Mouse (Mus musculus) neural tube, embryonic 11.5 days (tissue): Measurements from ENCODE around the gene Syt15. TPM values are rescaled to one million over a fixed set of nuclear protein-coding genes. Genes with fewer than 3 reads are reported as not detected.

Source experiments
- ATAC-seq: fragments of 200-750 bp; cut with Nextera tagmentation; 2 replicates; pipeline ENCODE4 v1.8.0; 2017; ENCODE audit warnings: moderate number of reproducible peaks, mild to moderate bottlenecking, moderate TSS enrichment, moderate library complexity; ENCODE audit not compliant: insufficient read depth, low FRiP score, low TSS enrichment
- DNase-seq: peaks from one replicate; pipeline ENCODE4 v3.0.0-alpha.2; 2015; ENCODE audit warnings: low spot score
- H3K27ac ChIP-seq: fragments of 300-500 bp; sonication (generic); 2 replicates; pipeline ENCODE4 v1.5.1; 2014; ENCODE audit warnings: low read depth, mild to moderate bottlenecking, low read length
- H3K27me3 ChIP-seq: fragments of 300-500 bp; sonication (generic); 2 replicates; pipeline ENCODE4 v1.6.1; 2014; ENCODE audit warnings: mild to moderate bottlenecking, low read length, mixed read lengths; ENCODE audit not compliant: control insufficient read depth, insufficient read depth
- H3K36me3 ChIP-seq: fragments of 300-500 bp; sonication (generic); 2 replicates; pipeline ENCODE4 v1.6.1; 2014; ENCODE audit warnings: mild to moderate bottlenecking, low read length, moderate library complexity, mixed read lengths; ENCODE audit not compliant: control insufficient read depth, insufficient read depth
- H3K4me1 ChIP-seq: fragments of 300-500 bp; sonication (generic); 2 replicates; pipeline ENCODE4 v1.6.1; 2014; ENCODE audit warnings: low read length, mixed read lengths; ENCODE audit not compliant: control insufficient read depth, insufficient read depth
- H3K4me2 ChIP-seq: fragments of 300-500 bp; sonication (generic); 2 replicates; pipeline ENCODE4 v1.6.1; 2014; ENCODE audit warnings: low read depth, mild to moderate bottlenecking, moderate library complexity
- H3K4me3 ChIP-seq: fragments of 300-500 bp; sonication (generic); 2 replicates; pipeline ENCODE4 v1.5.1; 2014; ENCODE audit warnings: low read depth, low read length
- H3K9ac ChIP-seq: fragments of 300-500 bp; sonication (generic); 2 replicates; pipeline ENCODE4 v1.6.1; 2014; ENCODE audit warnings: mild to moderate bottlenecking, low read length
- H3K9me3 ChIP-seq: fragments of 300-500 bp; sonication (generic); 2 replicates; pipeline ENCODE4 v1.6.1; 2016; ENCODE audit warnings: low read length; ENCODE audit not compliant: control insufficient read depth
- WGBS: fragments of 180-500 bp; shearing (Covaris S2); extraction: QIAGEN DNeasy Blood & Tissue Kit; methylation state at CpG from one replicate; pipeline ENCODE4 v1.1.7; 2014; 5-methylcytosine and 5-hydroxymethylcytosine counted together
- polyA plus RNA-seq: library from polyadenylated mRNA; unstranded; fragments of >200 nt; fragmentation: Nextera tagmentation; extraction: Ambion mirVana; gene quantifications from 2 replicates; pipeline ENCODE4 v1.2.1, GENCODE M21; 2014

The Syt15 gene
- polyA plus RNA-seq, 1 experiment from 2014 or later, result 0.12 TPM

DNA sequence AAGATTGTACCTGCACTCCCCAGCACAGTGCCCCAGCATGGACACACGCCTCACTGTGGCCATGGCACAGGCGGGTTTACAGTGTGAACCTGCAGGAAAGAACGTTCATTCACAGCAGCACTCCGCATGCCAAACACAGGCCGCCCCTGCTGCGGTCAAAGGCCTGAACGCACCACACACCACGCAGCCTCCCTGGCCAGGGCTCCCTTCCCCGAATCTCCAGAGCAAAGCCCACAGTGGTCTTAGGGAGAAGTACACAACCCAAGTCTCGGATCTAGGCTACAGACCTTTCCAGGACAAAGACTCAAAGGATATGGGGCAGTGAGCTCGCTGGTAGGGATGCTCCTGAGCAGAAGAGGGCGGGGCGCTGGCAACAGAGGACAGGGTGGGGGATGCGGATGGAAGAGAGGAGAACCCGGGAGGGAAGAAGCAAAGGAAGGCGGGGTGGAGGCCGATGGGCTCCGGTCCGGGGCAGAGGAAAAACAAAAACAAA lies 18.6 kb upstream of the Syt15 start:
- Histone ChIP-seq H3K27me3 (0 out of 2 replicates have a peak, but pooled peaks cover 2% of the 10 kb centered on the region), H3K4me3 (peak overlapping the region; percentile 70), H3K36me3 (no peaks in the 10 kb centered on the region), H3K4me1 (no peaks in the 10 kb centered on the region), H3K9ac (peak overlapping the region; percentile 67), H3K27ac (no peak overlapping the region), H3K9me3 (no peaks in the 10 kb centered on the region), H3K4me2 (peak overlapping the region; percentile 96)
- WGBS, result 2% methylated on average over 19 of the region's 19 CpGs
- DNase-seq (peak; percentile 36), ATAC-seq (peak; percentile 84)

DNA sequence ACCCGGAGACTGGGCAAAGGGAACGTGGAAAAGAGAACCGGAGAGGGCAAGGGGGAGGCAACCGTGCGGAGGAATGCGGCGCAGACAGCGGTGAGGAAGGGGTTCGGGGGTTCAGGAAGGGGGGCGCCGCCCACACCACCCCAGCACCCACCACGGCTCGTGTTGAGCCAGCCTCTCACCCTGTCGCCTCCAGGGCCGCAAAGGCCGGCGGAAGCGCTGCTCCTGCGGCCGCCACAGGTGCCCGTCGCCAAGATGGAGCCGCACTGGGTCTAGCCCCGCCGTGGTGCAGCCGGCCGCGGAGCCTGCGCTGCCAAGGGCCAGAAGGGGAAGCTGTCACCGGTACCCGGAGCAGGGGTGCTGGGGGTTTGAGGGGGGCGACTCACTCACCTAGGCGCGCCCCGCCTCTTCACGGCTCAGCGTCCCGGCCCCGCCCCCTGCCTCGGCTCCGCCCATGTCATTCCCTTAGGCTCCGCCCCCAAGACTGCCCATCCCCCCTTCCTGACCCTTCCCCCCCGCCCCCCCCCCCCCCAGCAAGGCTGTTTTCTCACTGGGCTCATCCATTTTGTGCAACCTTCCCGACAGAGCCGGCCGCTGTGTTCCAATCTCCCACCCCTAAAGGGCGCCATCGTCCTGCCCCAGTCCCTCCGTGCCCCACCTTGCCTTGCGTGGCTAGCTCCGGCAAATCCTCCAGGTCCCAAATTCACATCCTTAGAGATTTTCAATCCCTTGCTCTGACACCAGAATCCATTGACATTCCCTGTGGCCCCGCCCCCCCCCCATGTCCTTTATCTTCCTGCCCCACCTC lies 18.0 kb upstream of the Syt15 start, which contains the start of gene Gprin2:
TSS of gene Gprin2 (minus strand) at position 423 of the 805 bp plus-strand sequence.
- H3K4me1 ChIP-seq, result no peaks in the 10 kb centered on the region
- H3K27ac ChIP-seq, result 0 out of 2 replicates have a peak within 1 kb of the TSS, but pooled peaks have one; percentile 44
- H3K9me3 ChIP-seq, result no peaks in the 10 kb centered on the region
- H3K36me3 ChIP-seq, result no peaks in the 10 kb centered on the region
- H3K4me3 ChIP-seq, result peak within 1 kb of the TSS; percentile 70
- 0 out of 2 replicates have a peak, but pooled peaks cover 2% of the 10 kb centered on the region for H3K27me3 ChIP-seq
- DNase-seq (peak; percentile 46), ATAC-seq (peak; percentile 73)
- 3% methylated on average over 34 of the region's 52 CpGs for WGBS
- peak within 1 kb of the TSS; percentile 96 for H3K4me2 ChIP-seq
- peak within 1 kb of the TSS; percentile 67 for H3K9ac ChIP-seq

DNA sequence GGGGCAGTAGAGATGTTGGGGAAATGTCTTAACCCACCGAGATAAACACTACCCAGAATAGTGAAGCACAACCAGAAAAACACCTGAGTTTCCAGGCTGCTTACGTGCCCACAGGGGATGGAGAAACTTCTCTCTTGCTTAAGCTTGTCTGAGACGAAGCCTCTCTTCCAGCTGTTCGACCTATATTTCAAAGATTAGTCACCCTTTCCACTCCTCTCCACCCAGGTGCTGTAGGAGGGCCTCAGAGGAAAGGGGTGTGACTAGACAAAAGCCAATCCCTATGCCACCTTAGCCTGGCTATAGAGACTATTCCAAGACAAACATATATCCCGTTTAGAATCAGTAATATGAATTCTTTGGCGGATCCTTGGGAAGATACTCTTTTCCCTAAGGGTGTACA lies 11.4 kb upstream of the Syt15 start:
- H3K9ac ChIP-seq, result no peak overlapping the region
- H3K27ac ChIP-seq, result no peak overlapping the region
- no peaks in the 10 kb centered on the region for H3K36me3 ChIP-seq
- no peak overlapping the region for H3K4me3 ChIP-seq
- no peak for DNase-seq
- ATAC-seq, result no peak
- no peaks in the 10 kb centered on the region for H3K27me3 ChIP-seq
- no peak overlapping the region for H3K4me2 ChIP-seq
- H3K4me1 ChIP-seq, result no peaks in the 10 kb centered on the region
- WGBS, result 76% methylated on average over 6 of the region's 6 CpGs
- H3K9me3 ChIP-seq, result no peaks in the 10 kb centered on the region

DNA sequence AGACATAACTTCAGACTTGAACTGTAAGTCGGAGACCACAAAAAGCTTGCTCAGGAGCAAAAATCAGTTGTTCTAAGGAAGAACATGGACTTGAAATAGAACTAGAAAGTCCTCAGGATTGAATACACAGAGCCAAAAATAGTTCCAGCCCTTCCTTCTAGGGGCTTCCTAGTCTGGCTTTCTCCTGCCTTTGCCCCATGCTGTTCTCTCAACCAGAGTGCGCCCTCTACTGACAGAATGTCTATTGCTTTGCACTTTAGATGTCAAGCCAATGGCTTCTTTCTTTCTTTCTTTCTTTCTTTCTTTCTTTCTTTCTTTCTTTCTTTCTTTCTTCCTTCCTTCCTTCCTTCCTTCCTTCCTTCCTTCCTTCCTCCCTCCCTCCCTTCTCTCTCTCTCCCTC lies 10.7 kb upstream of the Syt15 start:
- Histone ChIP-seq H3K4me1 (no peaks in the 10 kb centered on the region), H3K9me3 (no peaks in the 10 kb centered on the region), H3K27ac (no peak overlapping the region), H3K4me3 (no peak overlapping the region), H3K4me2 (no peak overlapping the region), H3K36me3 (no peaks in the 10 kb centered on the region), H3K9ac (no peak overlapping the region), H3K27me3 (no peaks in the 10 kb centered on the region)
- DNase-seq (no peak), ATAC-seq (no peak)
- 47% methylated on average over 2 of the region's 2 CpGs for WGBS

DNA sequence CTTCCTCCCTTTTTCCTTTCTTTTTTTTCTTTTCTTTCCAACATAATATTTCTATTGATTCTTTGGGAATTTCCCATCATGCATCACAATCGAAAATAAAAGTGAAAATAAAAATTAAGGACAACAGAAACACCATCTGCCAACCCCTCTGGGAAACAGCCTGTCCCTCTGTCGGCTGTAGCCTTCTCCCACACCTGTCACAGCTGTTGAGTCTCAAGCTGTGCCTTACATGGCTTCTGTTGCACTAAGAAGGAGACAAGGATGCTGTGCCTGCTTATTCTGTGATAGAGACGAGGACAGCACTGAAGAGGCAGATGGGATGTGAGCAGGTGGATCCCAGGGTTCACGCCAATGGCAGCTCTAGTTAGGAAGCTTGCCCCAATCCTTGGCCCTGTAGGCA lies 10.3 kb upstream of the Syt15 start:
- no peak overlapping the region for H3K4me2 ChIP-seq
- H3K4me3 ChIP-seq, result no peak overlapping the region
- H3K27me3 ChIP-seq, result no peaks in the 10 kb centered on the region
- ATAC-seq (no peak), DNase-seq (no peak)
- 51% methylated on average over 4 of the region's 4 CpGs for whole genome bisulfite sequencing
- H3K36me3 ChIP-seq, result no peaks in the 10 kb centered on the region
- H3K9ac ChIP-seq, result no peak overlapping the region
- H3K27ac ChIP-seq, result no peak overlapping the region
- no peaks in the 10 kb centered on the region for H3K9me3 ChIP-seq
- no peaks in the 10 kb centered on the region for H3K4me1 ChIP-seq

DNA sequence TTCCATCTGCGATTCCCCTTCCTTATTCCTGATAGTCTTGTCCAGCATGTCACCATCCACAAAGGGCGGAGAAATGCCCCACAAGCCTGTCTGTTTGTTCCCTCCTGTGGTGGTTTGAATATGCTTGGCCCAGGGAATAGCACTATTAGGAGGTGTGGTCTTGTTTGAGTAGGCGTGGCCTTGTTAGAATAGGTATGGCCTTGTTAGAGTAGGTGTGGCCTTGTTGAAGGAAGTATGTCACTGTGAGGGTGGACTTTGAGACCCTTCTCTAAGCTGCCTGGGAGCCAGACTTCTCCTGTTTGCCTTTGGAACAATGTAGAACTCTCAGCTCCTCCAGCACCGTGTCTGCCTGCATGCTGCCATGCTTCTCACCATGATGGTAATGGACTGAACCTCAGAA lies 9.5 kb upstream of the Syt15 start:
- Histone ChIP-seq H3K4me3 (no peak overlapping the region), H3K4me1 (no peaks in the 10 kb centered on the region), H3K9ac (no peak overlapping the region), H3K27me3 (no peaks in the 10 kb centered on the region), H3K9me3 (no peaks in the 10 kb centered on the region), H3K4me2 (no peak overlapping the region), H3K36me3 (no peaks in the 10 kb centered on the region), H3K27ac (no peak overlapping the region)
- DNase-seq (no peak), ATAC-seq (no peak)
- 89% methylated on average over 4 of the region's 4 CpGs for WGBS

DNA sequence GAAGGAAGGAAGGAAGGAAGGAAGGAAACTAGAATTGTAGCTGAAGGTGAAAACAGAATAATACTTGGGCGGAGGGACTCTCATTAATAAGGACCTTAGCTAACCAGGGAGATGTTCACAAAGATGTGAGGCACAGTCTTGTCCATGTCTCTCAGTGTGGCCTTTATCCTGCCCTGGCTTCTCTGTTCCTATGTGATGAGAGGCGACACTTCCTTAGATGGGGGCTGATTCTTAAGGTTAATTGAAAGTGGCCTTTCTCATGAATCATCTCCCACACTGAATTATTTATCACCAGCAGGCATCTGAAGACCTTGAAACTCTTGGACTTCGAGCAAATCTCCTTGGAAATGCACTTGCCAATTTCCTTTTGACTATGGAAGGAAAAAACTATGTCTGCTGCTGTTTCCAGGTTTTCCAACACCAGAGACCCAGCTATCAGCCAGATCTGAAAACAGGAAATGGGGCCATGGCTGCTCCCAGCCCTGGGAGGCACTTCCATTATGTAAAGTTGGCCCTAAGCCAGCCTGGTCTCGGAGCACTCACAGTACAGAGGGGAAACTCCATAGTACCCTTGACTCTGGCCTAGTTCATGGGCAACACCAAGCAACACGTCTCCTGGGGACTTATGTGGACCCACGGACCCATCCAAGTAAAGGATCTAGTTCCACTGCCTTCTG lies 3.8 kb upstream of the Syt15 start:
- no peaks in the 10 kb centered on the region for H3K36me3 ChIP-seq
- H3K27ac ChIP-seq, result no peak overlapping the region
- H3K27me3 ChIP-seq, result peaks cover 16% of the 10 kb centered on the region
- H3K4me2 ChIP-seq, result no peak overlapping the region
- 79% methylated on average over 6 of the region's 6 CpGs for WGBS
- H3K9ac ChIP-seq, result no peak overlapping the region
- H3K4me1 ChIP-seq, result no peaks in the 10 kb centered on the region
- H3K4me3 ChIP-seq, result no peak overlapping the region
- ATAC-seq, result no peak
- H3K9me3 ChIP-seq, result no peaks in the 10 kb centered on the region
- no peak for DNase-seq

DNA sequence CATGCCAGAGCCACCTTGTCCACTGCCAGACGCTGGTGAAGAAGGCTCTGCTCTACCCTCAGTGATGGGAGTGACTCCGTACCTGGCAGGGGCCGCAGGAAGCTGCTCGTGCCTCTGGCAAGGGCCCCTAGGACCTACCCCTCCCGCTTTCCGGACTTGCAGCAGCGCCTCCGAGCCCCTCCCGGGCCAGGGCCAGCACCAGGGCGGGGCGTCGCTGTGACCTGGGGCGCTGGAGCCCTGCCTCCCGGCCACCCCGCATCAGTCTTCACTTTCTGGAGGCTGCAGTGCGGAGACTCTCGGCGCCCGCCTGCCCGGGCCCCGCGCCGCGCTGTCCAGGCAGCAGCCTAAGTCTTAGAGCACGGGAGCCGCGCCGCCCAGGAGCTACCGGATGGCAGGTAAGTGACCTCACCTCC lies 397 bp downstream of the Syt15 start:
- DNase-seq (no peak), ATAC-seq (no peak; the same call in 1 of the 2 replicates)
- H3K9ac ChIP-seq, result peak overlapping the region; percentile 32
- H3K36me3 ChIP-seq, result no peaks in the 10 kb centered on the region
- H3K9me3 ChIP-seq, result no peaks in the 10 kb centered on the region
- WGBS, result 2% methylated on average over 29 of the region's 29 CpGs
- peak overlapping the region; percentile 41 for H3K4me2 ChIP-seq
- no peaks in the 10 kb centered on the region for H3K4me1 ChIP-seq
- no peak overlapping the region for H3K4me3 ChIP-seq
- H3K27ac ChIP-seq, result no peak overlapping the region
- peaks cover 16% of the 10 kb centered on the region for H3K27me3 ChIP-seq
